Comparison of ENCODE assay signal across 11 mouse cellular contexts in genomic region chr13:73765393-73765792, GRCm38 (mm10). TPM values are rescaled to one million over a fixed set of nuclear protein-coding genes. Genes with fewer than 3 reads are reported as not detected.
A peak's percentile ranks its signal among the peaks of the same experiment; 100 is the strongest.
DNase-seq lines count a peak whose midpoint lies in the region; ATAC-seq lines count a peak whose summit lies in the region.
"Had no signal": no experiment of that assay in that cellular context is flagged by ENCODE, and none has a peak within 500 bp of the region (broad histone marks: within the 10 kb centered on the region; RNA-seq: fewer than 3 reads in every experiment).

No protein-coding gene starts in this region.

- H3K9me3 ChIP-seq in kidney, embryonic 14.5 days (ENCODE audit: control insufficient read depth, low read length), result no peaks in the 10 kb centered on the region
- no peaks in the 10 kb centered on the region for H3K9me3 ChIP-seq in embryonic facial prominence, embryonic 10.5 days
- no peaks in the 10 kb centered on the region for H3K9me3 ChIP-seq in hindbrain, embryonic 15.5 days
- no peaks in the 10 kb centered on the region for H3K9me3 ChIP-seq in midbrain, embryonic 14.5 days (ENCODE audit: control insufficient read depth, low read length)

- H3K36me3 ChIP-seq in kidney, embryonic 14.5 days (ENCODE audit: control insufficient read depth, insufficient read depth, low read length), result peaks cover 8% of the 10 kb centered on the region; the same call in 1 of the 2 replicates
- H3K36me3 ChIP-seq in embryonic facial prominence, embryonic 10.5 days (replicated peaks), result peaks cover 44% of the 10 kb centered on the region
- no peaks in the 10 kb centered on the region for H3K36me3 ChIP-seq in hindbrain, embryonic 15.5 days
- no peaks in the 10 kb centered on the region for H3K36me3 ChIP-seq in midbrain, embryonic 14.5 days (ENCODE audit: control insufficient read depth, insufficient read depth, low read length)

- no peak for ATAC-seq in kidney, embryonic 14.5 days (ENCODE audit: low FRiP score, low TSS enrichment)
- no peak for ATAC-seq in hindbrain, embryonic 15.5 days (ENCODE audit: low FRiP score, low read depth)
- ATAC-seq in midbrain, embryonic 14.5 days (ENCODE audit: low FRiP score, low TSS enrichment), result no peak
- ATAC-seq: Patski had no signal

- no peaks in the 10 kb centered on the region for H3K27me3 ChIP-seq in kidney, embryonic 14.5 days (ENCODE audit: control insufficient read depth, insufficient read depth, low read length)
- H3K27me3 ChIP-seq in embryonic facial prominence, embryonic 10.5 days (replicated peaks; ENCODE audit: low read depth, poor library complexity, severe bottlenecking), result no peaks in the 10 kb centered on the region
- H3K27me3 ChIP-seq in hindbrain, embryonic 15.5 days, result no peaks in the 10 kb centered on the region
- H3K27me3 ChIP-seq in midbrain, embryonic 14.5 days (ENCODE audit: control insufficient read depth, insufficient read depth, low read length), result no peaks in the 10 kb centered on the region
- H3K27me3 ChIP-seq: Patski had no signal

- H3K4me2 ChIP-seq in kidney, embryonic 14.5 days (replicated peaks; ENCODE audit: low read depth, low read length), result peak overlapping the region; percentile 92
- peak overlapping the region; percentile 69; the same call in 1 of the 2 replicates for H3K4me2 ChIP-seq in hindbrain, embryonic 15.5 days
- H3K4me2 ChIP-seq in midbrain, embryonic 14.5 days (ENCODE audit: low read length), result peak overlapping the region; percentile 94

- no peak for DNase-seq in kidney, adult 9 months
- DNase-seq in embryonic facial prominence, embryonic 10.5 days (ENCODE audit: low spot score), result no peak
- DNase-seq in midbrain, embryonic 14.5 days, result no peak
- DNase-seq in gastrocnemius, adult 8-10 months (ENCODE audit: low spot score in 2 of 2), result no peak
- no peak for DNase-seq in ovary, postnatal 36 days (ENCODE audit: low spot score)
- DNase-seq in right cerebral cortex, postnatal 25 days, result no peak
- DNase-seq: cerebellum, adult 11 months; lung, postnatal 10 days had no signal

- H3K9ac ChIP-seq in kidney, embryonic 14.5 days (ENCODE audit: low read depth, low read length), result peak overlapping the region; percentile 68
- no peak overlapping the region for H3K9ac ChIP-seq in hindbrain, embryonic 15.5 days
- peak overlapping the region; percentile 63; the same call in 1 of the 2 replicates for H3K9ac ChIP-seq in midbrain, embryonic 14.5 days (replicated peaks; ENCODE audit: low read length)

- 71% methylated on average over 4 of the region's 4 CpGs for WGBS in kidney, embryonic 14.5 days
- WGBS in embryonic facial prominence, embryonic 10.5 days, result 71% methylated on average over 4 of the region's 4 CpGs
- WGBS in hindbrain, embryonic 15.5 days, result 75% methylated on average over 4 of the region's 4 CpGs
- WGBS in midbrain, embryonic 14.5 days, result 63% methylated on average over 4 of the region's 4 CpGs

- H3K4me3 ChIP-seq in kidney, embryonic 14.5 days (ENCODE audit: low read length), result peak overlapping the region; percentile 61
- peak overlapping the region; percentile 82 for H3K4me3 ChIP-seq in embryonic facial prominence, embryonic 10.5 days
- no peak overlapping the region for H3K4me3 ChIP-seq in hindbrain, embryonic 15.5 days
- H3K4me3 ChIP-seq in midbrain, embryonic 14.5 days (replicated peaks; ENCODE audit: low read depth, low read length), result no peak overlapping the region

- no peak overlapping the region for H3K27ac ChIP-seq in kidney, embryonic 14.5 days (ENCODE audit: low read depth, low read length)
- peak overlapping the region; percentile 93; the same call in 1 of the 2 replicates for H3K27ac ChIP-seq in embryonic facial prominence, embryonic 10.5 days (replicated peaks)
- H3K27ac ChIP-seq in hindbrain, embryonic 15.5 days (replicated peaks), result no peak overlapping the region
- no peak overlapping the region for H3K27ac ChIP-seq in midbrain, embryonic 14.5 days (replicated peaks; ENCODE audit: low read depth, low read length)

- peaks cover 35% of the 10 kb centered on the region for H3K4me1 ChIP-seq in kidney, embryonic 14.5 days (ENCODE audit: control insufficient read depth, insufficient read depth, low read length)
- peaks cover 70% of the 10 kb centered on the region for H3K4me1 ChIP-seq in embryonic facial prominence, embryonic 10.5 days
- peaks cover 21% of the 10 kb centered on the region for H3K4me1 ChIP-seq in hindbrain, embryonic 15.5 days (replicated peaks)
- peaks cover 21% of the 10 kb centered on the region for H3K4me1 ChIP-seq in midbrain, embryonic 14.5 days (ENCODE audit: control insufficient read depth, insufficient read depth, low read length)

RNA-seq across cellular contexts. Expression of gene Slc12a7, which starts 32.5 kb away (rescaled TPM):
- 12.9 and 28.7 TPM in 2 replicates for polyA plus RNA-seq in kidney, embryonic 14.5 days (2014; fragmentation: Nextera tagmentation; extraction: Ambion mirVana)
- 53.5 and 55.8 TPM in 2 replicates for polyA plus RNA-seq in embryonic facial prominence, embryonic 10.5 days (2016; fragmentation: Nextera tagmentation; extraction: Ambion mirVana)
- 10.1 and 10.6 TPM in 2 replicates for polyA plus RNA-seq in hindbrain, embryonic 15.5 days (2015; fragmentation: Nextera tagmentation; extraction: Ambion mirVana)
- 7.0 and 12.6 TPM in 2 replicates for polyA plus RNA-seq in midbrain, embryonic 14.5 days (2014; fragmentation: Nextera tagmentation; extraction: Ambion mirVana)
- 1 to 10 TPM; 3.5 to 5.1 (median 3.6) TPM for total RNA-seq in gastrocnemius, adult 8-10 months (2022)

Comparison
In these comparisons a context has a peak if more than half of its experiments do, and no peak if none do; other contexts are left out.
1. H3K4me3 ChIP-seq: peak in kidney, embryonic 14.5 days (single experiment) and embryonic facial prominence, embryonic 10.5 days (single experiment); none in hindbrain, embryonic 15.5 days (single experiment) and midbrain, embryonic 14.5 days (single experiment).
2. Peak in every context shown above with its lines, with median percentiles within 50 percentile points of each other: H3K4me2 ChIP-seq.